Mouse (Mus musculus) WW6 (cell line): ENCODE results near the gene Psme2b.
"Not testable (repeated sequence)": the region's sequence is repeated elsewhere in the genome, so short reads cannot be mapped to it uniquely, and the experiment has no call there.

ENCODE experiments used
- DNase-seq: peaks from one replicate; pipeline ENCODE4 v3.0.0-alpha.2; 2013; ENCODE audit warnings: low read depth, low spot score

The Psme2b gene

DNA sequence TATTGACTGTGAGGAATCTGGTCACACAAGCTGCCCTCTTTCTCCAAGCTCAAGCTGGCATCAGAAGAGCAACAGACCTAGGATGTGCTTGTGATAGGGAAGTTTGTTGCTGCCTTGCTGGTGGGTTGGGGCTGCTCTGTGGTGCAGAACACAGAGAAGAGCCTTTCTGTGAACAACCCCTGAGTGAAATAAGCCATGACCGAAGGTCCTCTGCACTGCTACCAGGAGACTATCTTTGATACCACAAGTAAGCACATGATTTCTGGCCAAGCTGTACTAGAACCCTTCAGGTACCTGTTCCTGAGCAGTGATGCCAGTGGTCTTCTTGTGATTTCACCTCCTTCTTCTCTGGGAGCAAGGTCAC is 44.4 kb downstream of the Psme2b start:
- DNase-seq: not testable (repeated sequence)

DNA sequence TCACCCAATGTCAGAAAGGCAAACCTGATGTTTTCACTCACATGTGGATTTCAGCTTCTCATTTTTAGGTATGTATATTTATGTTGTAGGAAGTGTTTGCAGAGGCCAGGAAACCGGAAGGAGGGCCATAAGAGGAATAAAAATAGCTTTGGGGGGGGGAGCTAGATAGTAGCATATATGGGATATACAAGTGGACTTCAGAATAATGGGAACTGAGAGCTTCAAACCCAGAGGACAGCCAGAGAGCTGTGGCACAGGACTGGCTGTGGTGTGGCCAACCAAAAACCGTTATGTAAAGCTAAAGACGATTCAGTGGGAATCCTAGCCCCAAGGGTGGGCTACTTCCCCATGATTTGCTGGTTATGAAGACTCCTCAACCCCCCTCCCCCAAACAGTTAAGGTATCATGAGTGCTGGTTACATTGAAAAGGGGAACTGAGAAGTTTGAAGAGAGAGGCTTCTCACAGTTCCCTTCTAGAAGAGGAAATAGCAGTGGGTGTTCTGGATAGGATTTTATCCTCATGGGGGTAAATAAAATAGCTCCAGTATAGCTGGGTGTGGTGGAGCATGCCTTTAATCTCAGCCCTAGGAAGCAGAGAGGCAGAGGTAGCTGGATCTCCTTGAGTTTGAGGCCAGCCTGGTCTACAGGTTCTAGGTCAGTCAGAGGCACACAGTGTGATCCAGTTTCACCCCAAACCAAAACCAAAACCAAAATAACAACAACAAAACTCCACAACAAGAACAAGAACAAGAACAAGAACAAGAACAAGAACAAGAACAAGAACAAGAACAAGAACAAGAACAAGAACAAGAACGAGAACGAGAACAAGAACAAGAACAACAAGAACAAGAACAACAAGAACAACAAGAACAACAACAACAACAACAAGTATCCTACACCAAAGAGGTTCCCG is 45.1 kb downstream of the Psme2b start:
- DNase-seq: not testable (repeated sequence)

- no peak for DNase-seq
Measured at GRCm38 (mm10) chr11:48898812-48899431, 47.1 kb downstream of the Psme2b start.
